Mouse (Mus musculus) brain, embryonic 14.5 days (tissue): Measurements from ENCODE around the gene Csrp1.

Experiments used
- CTCF ChIP-seq: fragments of 200-500 bp; IDR thresholded peaks from 2 replicates; pipeline ENCODE4 v1.5.1; 2012; ENCODE audit warnings: inconsistent platforms, mild to moderate bottlenecking, moderate library complexity, borderline replicate concordance; ENCODE audit not compliant: insufficient read depth, insufficient read length; ENCODE audit errors: extremely low read depth
- POLR2A ChIP-seq: fragments of 200-500 bp; IDR thresholded peaks from 2 replicates; pipeline ENCODE4 v1.6.1; 2012; ENCODE audit warnings: mild to moderate bottlenecking, inconsistent platforms, borderline replicate concordance; ENCODE audit not compliant: poor library complexity, insufficient read depth, insufficient read length, severe bottlenecking; ENCODE audit errors: extremely low read depth

DNA sequence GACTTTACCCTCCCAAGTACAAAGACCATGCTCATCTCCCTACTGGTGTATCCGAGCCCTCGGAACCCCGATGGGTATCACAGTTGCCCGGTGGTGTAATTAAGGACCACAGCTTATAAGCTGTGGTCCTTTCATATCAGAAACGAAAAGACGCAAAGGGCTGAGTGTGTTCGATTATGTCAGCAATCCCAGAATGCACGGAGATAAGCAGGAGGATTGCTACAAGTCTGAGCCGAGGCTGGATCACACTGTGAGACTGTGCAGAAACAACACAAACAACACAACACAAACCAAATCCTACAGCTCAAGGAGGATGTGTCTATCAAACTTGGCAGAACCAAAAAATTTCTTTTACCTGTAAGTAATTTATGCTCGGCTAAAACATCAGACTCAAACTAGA is 43.6 kb upstream of the Csrp1 start:
- TF ChIP-seq POLR2A (no peak), CTCF (no peak)
